Mouse (Mus musculus): ENCODE data around the gene Lbp.

Lbp gene

GRCm38 (mm10) chr2:158305948-158306695 lies at the start of gene Lbp:
TSS of gene Lbp (plus strand) at chr2:158306493.
- no peak for DNase-seq (ENCODE audit: extremely low spot score, low read depth, low spot score)

- DNase-seq (ENCODE audit: extremely low spot score, low read depth, low spot score): no peak
These were observed 49.4 kb upstream of the Lbp start for GRCm38 (mm10) chr2:158256894-158257293.

DNA sequence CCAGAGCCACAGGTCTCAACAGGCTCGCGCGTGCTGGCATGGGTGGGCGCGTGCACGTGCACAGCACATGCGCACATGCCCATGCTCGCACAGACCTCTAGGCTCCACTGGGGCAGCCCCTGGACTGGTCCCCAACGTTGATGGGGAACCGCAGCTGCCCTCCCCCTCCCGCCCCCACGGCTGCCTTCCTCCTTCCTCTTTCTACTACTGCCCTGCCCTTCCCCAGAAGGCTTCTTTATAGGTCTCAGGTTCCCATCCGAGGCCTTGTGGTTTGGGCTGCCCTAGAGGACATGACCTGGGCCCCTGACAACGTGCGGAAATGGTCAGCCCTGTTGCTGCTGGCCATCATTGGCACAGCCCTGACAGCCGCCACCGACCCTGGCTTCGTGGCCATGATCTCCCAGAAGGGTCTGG lies 48.3 kb upstream of the Lbp start, which contains the start of gene Bpi:
Gene Bpi, plus strand, starts transcription at position 90 of the 414 bp plus-strand sequence.
- no peak for DNase-seq (ENCODE audit: extremely low spot score, low read depth, low spot score)

DNA sequence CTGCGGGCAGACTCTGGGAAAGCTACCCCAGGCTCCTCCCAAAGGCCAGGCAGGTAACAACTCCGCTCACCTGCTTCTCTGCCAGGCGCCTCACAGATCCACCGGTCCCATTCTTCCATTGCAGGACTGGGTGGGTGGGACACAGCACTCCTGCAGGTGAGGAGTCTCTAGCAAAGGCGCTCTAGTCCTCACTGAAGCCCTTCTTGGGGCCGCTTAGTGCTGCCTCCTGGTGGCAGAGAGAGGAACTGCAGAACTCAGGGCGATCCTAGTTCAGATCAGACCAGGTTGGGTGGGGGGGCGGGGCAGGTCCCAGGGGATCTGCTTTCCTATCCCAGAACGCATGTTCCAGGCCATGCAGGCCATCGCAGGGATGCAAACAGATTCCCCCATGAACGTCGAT lies 47.5 kb upstream of the Lbp start:
- peak; percentile 60 for DNase-seq (ENCODE audit: extremely low spot score, low read depth, low spot score)

DNA sequence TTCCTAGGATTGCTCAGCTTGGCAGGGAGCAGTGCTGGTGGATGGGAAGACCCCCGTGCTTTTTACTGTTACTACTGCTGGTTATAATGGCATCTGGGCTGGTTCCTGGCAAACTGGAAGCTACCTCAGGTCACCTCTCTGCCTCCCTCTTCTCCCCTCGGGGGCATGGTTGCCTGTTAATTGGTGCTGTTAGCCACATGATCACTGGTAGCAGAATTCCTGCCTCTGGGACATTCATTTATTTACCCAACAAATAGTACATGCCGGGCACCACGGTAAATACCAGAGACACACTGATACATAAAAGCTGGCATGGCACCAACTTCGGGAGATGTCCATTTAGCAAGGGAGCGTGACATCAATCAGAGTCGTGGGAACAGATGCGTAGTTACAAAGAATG lies 46.8 kb upstream of the Lbp start:
- DNase-seq (ENCODE audit: extremely low spot score, low read depth, low spot score): no peak

- DNase-seq (ENCODE audit: extremely low spot score, low read depth, low spot score): no peak
These were observed 41.4 kb upstream of the Lbp start for GRCm38 (mm10) chr2:158264877-158265276.

DNA sequence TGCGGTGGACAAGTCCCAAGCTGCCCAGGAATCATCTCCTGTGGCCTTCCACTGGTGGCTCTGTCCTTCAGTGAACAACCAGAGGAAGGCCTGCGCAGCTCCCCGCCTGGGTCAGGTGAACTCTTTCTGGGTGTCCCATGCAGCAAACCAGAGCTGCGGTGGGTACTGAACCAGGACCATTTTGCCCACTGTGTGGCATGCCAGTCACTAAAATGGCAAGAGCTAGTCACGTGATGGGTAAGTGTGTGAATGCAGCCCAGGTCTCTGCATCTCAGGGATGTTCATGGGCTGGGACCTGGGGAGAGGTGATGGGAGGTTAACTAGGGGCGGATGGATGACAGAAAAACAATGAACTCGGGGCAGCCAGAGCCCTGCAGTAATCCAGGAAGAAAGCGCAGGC lies 36.3 kb upstream of the Lbp start:
- DNase-seq (ENCODE audit: extremely low spot score, low read depth, low spot score): no peak

DNA sequence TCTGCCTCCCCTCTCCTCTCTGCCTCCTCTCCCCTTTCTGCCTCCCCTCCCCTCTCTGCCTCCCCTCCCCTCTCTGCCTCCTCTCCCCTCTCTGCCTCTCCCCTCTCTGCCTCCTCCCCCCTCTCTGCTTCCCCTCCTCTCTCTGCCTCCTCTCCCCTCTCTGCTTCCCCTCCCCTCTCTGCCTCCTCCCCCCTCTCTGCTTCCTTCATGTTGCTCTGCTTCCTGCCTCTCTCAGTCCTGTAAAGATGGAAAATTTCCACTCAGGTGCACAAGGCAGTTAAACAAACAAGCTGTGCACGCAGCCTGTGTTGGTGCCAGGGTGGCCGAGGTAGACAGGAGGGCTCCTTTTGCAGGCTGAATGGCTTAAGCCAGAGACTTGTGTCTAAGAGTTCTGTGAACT lies 32.6 kb upstream of the Lbp start:
- DNase-seq (ENCODE audit: extremely low spot score, low read depth, low spot score): no peak

DNA sequence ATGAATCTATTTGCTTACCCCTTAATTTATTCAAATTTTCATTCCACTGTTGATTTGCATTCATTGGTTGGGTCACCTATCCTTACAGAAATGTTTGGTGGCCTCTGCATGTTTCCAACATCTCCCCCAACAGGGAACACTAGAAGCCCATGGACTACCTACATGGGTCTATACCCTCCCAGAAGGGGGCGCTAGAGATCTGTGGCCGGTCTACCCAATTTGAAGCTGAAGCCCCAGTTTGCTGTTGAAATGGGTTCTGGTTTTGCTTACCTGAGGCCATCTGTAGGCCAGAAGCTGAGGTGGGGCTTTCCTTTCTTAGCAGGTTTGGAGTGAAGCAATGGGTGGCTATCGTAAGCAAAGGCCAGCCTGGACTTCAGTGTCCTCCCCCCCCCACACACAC lies 30.9 kb upstream of the Lbp start:
- DNase-seq (ENCODE audit: extremely low spot score, low read depth, low spot score): no peak

DNA sequence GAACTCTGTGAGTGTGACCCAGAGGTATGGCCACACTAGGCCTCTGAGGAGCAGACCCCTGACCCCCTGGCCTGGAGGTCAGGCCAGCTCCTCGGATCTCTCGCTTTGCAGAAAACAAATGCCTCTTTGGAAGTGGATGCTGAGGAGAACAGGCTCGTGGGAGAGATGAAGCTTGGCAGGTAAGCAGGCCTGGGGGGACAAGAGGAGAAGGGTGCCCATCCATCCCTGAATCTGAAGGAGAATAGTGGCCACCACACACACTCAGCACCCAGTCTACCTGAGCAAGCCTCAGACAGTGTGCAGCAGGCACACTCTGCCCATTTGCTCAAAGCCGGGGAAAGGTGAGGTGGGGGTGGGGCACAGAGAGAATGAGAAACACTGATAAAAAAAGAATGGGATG lies 30.5 kb upstream of the Lbp start:
- no peak for DNase-seq (ENCODE audit: extremely low spot score, low read depth, low spot score)

DNA sequence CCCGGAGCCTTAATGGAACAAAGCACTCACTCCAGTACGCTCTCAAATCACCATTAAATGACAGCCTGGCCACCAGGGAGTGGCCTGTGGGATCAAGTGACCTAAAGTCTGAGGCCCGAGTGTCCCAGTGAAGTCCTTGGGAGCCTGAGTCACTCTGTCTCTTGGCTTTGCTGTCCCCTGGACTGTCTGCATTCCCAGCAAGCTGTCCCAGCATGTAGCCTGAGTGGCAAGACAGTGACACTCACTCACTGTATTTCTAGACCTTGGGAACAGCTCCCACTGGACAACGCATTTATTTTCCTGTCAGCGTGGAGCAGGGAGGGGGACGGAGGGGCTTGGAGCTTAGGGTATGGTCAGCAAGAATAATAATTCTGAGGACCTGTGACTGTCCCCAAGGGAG lies 29.8 kb upstream of the Lbp start:
- no peak for DNase-seq (ENCODE audit: extremely low spot score, low read depth, low spot score)

DNA sequence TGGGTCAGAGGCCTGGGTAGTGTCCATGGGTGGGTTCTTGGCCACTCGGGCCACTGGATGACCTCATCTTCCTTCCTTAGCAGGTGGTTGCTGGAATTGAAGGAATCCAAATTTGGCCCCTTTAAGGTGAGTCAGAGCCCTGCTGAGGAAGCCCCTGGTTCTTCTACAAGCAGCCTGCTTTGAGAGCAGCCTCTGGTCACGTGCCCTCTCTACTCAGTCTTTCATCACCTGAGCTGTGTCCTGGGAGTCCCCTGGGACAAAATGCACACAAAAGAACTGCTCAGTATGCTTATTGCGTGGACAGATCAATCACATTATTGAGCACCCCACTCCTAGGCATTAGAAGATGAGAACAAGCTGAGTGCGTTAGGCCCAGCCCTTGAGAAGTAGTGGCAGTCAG lies 29.4 kb upstream of the Lbp start:
- DNase-seq (ENCODE audit: extremely low spot score, low read depth, low spot score): no peak

DNA sequence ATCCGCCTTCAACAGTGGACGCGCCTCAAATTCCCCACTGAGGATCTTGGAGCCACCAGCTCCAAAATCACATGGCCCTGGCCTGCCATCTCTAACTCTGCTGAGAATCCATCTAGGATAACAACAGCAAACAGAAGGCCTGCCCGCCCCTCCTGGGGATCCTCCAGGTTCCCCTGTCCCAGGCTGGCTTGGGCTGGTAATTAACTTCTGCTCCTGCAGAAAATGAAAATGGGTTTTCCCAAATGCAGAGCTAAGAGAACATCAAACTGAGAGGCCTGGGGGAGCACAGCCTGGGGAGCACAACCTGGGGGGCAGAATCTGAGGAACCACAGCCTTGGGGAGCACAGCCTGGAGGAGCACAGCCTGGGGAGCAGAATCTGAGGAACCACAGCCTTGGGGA lies 26.6 kb upstream of the Lbp start:
- DNase-seq (ENCODE audit: extremely low spot score, low read depth, low spot score): no peak

- DNase-seq (ENCODE audit: extremely low spot score, low read depth, low spot score): no peak
These were observed 24.6 kb upstream of the Lbp start for GRCm38 (mm10) chr2:158281497-158282205.

DNA sequence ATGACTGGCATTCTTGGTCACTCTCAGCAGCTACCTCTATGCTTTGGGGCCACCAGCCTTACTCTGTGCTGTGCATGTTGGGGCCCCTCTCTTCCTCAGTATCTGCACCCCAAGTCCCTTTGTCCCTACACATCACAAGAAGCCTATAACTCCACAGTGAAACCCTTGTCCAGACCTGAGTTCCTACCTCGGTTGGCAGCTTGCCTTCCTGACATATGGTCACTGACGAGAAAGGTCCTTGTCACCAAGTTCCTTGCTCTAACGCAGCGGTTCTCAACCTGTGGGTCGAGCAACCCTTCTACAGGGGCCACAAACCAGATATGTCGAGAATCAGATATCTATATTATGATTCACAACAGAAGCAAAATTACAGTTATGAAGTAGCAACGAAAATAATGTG lies 23.2 kb upstream of the Lbp start:
- no peak for DNase-seq (ENCODE audit: extremely low spot score, low read depth, low spot score)

- DNase-seq (ENCODE audit: extremely low spot score, low read depth, low spot score): no peak
These were observed 22.5 kb upstream of the Lbp start for GRCm38 (mm10) chr2:158283771-158284170.

- peak; percentile 28 for DNase-seq (ENCODE audit: extremely low spot score, low read depth, low spot score)
These were observed 21.7 kb upstream of the Lbp start for GRCm38 (mm10) chr2:158284571-158284970.

DNA sequence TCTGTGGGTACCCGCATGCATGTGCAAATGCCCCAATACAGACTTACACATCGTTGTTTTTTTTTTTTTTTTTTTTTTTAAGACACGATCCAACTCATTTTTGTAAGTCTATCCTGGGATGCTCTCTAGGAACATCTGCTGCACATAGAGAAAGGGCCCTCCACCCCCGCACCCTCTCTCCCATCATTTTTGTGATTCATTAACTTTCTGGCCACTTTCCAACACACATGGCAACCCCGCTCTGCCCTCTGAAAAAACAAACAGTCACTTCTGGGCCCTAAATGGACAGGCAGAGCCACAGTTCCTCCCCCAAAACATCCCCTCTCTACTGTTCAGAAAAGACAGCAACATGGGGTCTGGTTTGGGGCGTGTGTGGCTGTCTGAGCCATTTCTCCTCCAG lies 20.6 kb upstream of the Lbp start:
- DNase-seq (ENCODE audit: extremely low spot score, low read depth, low spot score): no peak

DNA sequence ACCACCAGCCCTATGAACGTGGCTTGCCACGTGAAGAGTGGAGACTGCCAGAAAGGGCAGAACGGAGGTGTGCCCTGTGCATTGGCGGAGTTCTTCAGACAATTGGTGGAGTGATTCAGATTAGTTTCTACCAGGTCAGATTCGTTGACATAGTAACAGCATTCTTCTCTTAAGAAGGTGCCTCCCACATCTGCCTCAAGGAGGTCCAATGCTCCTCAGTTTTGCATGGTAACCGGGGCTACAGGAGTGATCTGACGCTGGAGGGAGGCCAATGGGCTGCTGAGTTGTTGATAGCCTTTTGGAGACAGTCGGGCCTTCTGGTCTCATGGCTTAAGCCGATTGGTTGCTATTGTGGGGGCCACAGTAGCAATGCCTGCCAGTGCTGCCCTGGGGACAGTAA lies 10.6 kb upstream of the Lbp start:
- DNase-seq (ENCODE audit: extremely low spot score, low read depth, low spot score): no peak

- DNase-seq (ENCODE audit: extremely low spot score, low read depth, low spot score): no peak
These were observed 7.1 kb upstream of the Lbp start for GRCm38 (mm10) chr2:158299203-158299602.

DNA sequence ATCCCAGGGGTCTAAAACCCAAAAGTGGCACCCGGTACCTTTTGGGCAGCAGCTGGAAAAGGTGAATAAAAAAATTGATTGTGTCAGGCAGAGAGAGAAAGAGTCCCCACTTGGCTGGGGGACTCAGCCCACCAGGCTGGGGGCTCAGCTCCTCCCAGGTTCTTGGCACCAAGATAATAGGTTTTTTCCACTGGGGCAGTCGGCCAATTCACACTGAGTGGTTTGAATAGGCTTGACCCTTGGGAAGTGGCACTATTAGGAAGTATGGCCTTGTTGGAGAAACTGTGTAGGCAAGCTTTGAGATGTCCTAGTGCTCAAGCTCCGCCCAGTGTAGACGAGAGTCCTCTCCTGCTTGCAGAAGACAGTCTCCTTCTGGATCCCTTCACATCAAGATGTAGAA lies 6.6 kb upstream of the Lbp start:
- DNase-seq (ENCODE audit: extremely low spot score, low read depth, low spot score): no peak

GRCm38 (mm10) chr2:158302807-158303206 lies 3.5 kb upstream of the Lbp start:
- DNase-seq (ENCODE audit: extremely low spot score, low read depth, low spot score): no peak

GRCm38 (mm10) chr2:158306696-158307049 lies 380 bp downstream of the Lbp start:
- DNase-seq (ENCODE audit: extremely low spot score, low read depth, low spot score): no peak
